Mouse (Mus musculus): Measurements from ENCODE around the gene Sec14l5. TPM values are rescaled to one million over a fixed set of nuclear protein-coding genes. Genes with fewer than 3 reads are reported as not detected.

The Sec14l5 gene
- not detected in 2 replicates for polyA plus RNA-seq (2015; fragmentation: Nextera tagmentation; extraction: Ambion mirVana)

DNA sequence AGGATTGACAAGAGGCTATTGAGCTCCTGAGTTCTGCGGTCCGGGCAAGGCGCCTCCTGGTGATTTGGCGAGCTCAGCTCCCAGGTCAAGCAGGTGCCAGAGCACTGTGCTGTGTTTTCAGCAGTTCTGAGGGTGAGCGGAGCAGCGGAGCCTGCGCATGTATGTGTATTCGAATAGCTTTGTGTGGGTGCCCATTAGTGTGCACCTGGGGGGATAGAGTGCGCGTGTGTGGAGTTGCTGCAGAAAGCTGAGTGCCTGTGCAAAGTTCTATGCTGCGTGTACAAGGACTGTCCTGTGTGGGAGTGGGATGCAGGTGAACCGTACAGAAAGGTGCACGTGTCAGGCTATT lies at the start of gene Sec14l5:
TSS of gene Sec14l5 (plus strand) at position 73 of the 349 bp plus-strand sequence.
- Histone ChIP-seq H3K4me3 (replicated peaks; ENCODE audit: low read depth, low read length) (peak within 1 kb of the TSS; percentile 15), H3K27ac (no peak within 1 kb of the TSS), H3K36me3 (ENCODE audit: insufficient read depth, low read length) (no peaks in the 10 kb centered on the region), H3K27me3 (ENCODE audit: insufficient read depth, low read length) (0 out of 2 replicates have a peak, but pooled peaks cover 4% of the 10 kb centered on the region), H3K4me1 (replicated peaks; ENCODE audit: insufficient read depth, low read length) (peaks cover 9% of the 10 kb centered on the region; the same call in 1 of the 2 replicates), H3K9ac (ENCODE audit: low read depth, low read length) (no peak within 1 kb of the TSS), H3K9me3 (replicated peaks; ENCODE audit: low read length) (no peaks in the 10 kb centered on the region), H3K4me2 (ENCODE audit: low read length) (peak within 1 kb of the TSS; percentile 53)
- WGBS: 15% methylated on average over 13 of the region's 13 CpGs
- DNase-seq (ENCODE audit: low spot score) (no peak), ATAC-seq (replicated peaks; ENCODE audit: low FRiP score, low read depth) (no peak; the same call in 1 of the 2 replicates)
- 0 out of 2 replicates have a peak, but pooled peaks have one; percentile 7 for TF ChIP-seq CTCF (IDR thresholded peaks at IDR 0.05; ENCODE audit: low read depth)

DNA sequence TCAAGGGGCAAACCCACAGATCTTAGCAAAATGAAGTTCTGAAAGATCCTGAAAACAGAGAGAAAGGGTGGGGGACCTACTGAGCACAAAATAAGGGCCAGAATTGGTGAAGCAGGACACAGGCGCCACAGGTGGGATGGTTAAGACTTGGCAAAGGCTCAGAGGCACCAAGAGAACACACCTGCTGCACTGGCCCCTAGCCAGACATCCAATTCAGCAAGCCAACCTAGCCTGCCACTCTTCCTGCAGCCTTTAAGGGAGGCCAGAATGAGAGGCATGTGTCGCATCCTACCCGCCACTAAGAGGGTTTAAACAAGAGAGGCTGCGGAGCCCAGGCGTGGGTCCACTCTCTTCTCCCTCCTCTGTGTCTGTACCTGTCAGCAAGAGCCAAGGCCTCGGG lies 45.9 kb upstream of the Sec14l5 start:
- DNase-seq (ENCODE audit: low spot score): no peak
- no peak overlapping the region for H3K4me3 ChIP-seq (replicated peaks; ENCODE audit: low read depth, low read length)
- ATAC-seq (replicated peaks; ENCODE audit: low FRiP score, low read depth): no peak
- H3K36me3 ChIP-seq (ENCODE audit: insufficient read depth, low read length): no peaks in the 10 kb centered on the region
- no peak overlapping the region for H3K9ac ChIP-seq (ENCODE audit: low read depth, low read length)
- H3K27ac ChIP-seq: no peak overlapping the region
- WGBS: 70% methylated on average over 6 of the region's 6 CpGs
- no peak for TF ChIP-seq CTCF (IDR thresholded peaks at IDR 0.05; ENCODE audit: low read depth)
- no peak overlapping the region for H3K4me2 ChIP-seq (ENCODE audit: low read length)
- no peaks in the 10 kb centered on the region for H3K9me3 ChIP-seq (replicated peaks; ENCODE audit: low read length)
- no peaks in the 10 kb centered on the region for H3K4me1 ChIP-seq (replicated peaks; ENCODE audit: insufficient read depth, low read length)
- no peaks in the 10 kb centered on the region for H3K27me3 ChIP-seq (ENCODE audit: insufficient read depth, low read length)

DNA sequence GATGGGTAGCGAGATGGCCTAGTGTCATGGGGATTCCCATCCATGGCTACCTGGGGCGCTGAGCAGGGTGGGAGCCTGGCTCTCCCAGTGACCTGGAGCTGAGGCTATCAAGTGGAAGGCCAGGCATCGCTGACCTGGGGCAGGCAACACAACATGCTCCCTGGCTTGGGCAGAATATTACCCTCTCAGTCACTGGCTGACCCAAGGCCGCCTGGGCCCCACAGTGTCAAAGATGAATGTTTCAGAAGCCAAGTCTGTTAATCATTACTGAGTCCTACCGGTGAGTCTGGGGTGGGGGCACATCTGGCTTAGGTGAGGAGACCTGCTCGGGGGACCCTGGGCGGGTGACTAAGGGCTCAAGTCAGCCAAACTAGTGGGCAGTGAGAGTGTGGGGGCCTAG lies 37.0 kb upstream of the Sec14l5 start:
- Histone ChIP-seq H3K27ac (no peak overlapping the region), H3K4me3 (replicated peaks; ENCODE audit: low read depth, low read length) (no peak overlapping the region), H3K36me3 (ENCODE audit: insufficient read depth, low read length) (no peaks in the 10 kb centered on the region), H3K9ac (ENCODE audit: low read depth, low read length) (no peak overlapping the region), H3K4me1 (replicated peaks; ENCODE audit: insufficient read depth, low read length) (0 out of 2 replicates have a peak, but pooled peaks cover 3% of the 10 kb centered on the region), H3K9me3 (replicated peaks; ENCODE audit: low read length) (no peaks in the 10 kb centered on the region), H3K4me2 (ENCODE audit: low read length) (no peak overlapping the region), H3K27me3 (ENCODE audit: insufficient read depth, low read length) (no peaks in the 10 kb centered on the region)
- no peak for DNase-seq (ENCODE audit: low spot score)
- ATAC-seq (replicated peaks; ENCODE audit: low FRiP score, low read depth): no peak; the same call in 1 of the 2 replicates
- no peak for TF ChIP-seq CTCF (IDR thresholded peaks at IDR 0.05; ENCODE audit: low read depth)
- 62% methylated on average over 7 of the region's 7 CpGs for WGBS

DNA sequence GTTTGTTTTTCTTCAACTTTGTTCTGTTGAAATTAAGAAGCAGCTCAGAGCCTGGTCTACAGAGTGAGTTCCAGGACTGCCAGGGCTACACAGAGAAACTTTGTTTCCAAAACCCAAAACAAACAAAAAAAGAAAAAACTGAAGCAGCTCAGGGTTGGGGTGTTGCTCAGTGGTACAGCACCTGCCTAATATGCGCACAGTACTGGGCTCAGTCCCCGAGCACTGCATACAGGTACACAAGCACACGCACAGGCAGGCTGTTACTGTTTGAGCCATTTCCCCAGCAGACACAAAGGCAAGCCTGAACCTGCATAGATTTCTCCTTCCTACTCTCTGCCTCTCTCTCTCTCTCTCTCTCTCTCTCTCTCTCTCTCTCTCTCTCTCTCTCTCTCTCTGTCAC lies 35.9 kb upstream of the Sec14l5 start:
- H3K4me1 ChIP-seq (replicated peaks; ENCODE audit: insufficient read depth, low read length): 0 out of 2 replicates have a peak, but pooled peaks cover 3% of the 10 kb centered on the region
- no peak overlapping the region for H3K4me2 ChIP-seq (ENCODE audit: low read length)
- no peaks in the 10 kb centered on the region for H3K9me3 ChIP-seq (replicated peaks; ENCODE audit: low read length)
- no peak for DNase-seq (ENCODE audit: low spot score)
- H3K27ac ChIP-seq: no peak overlapping the region
- no peaks in the 10 kb centered on the region for H3K27me3 ChIP-seq (ENCODE audit: insufficient read depth, low read length)
- H3K4me3 ChIP-seq (replicated peaks; ENCODE audit: low read depth, low read length): no peak overlapping the region
- ATAC-seq (replicated peaks; ENCODE audit: low FRiP score, low read depth): no peak
- WGBS: 92% methylated on average over 3 of the region's 3 CpGs
- TF ChIP-seq CTCF (IDR thresholded peaks at IDR 0.05; ENCODE audit: low read depth): no peak
- no peaks in the 10 kb centered on the region for H3K36me3 ChIP-seq (ENCODE audit: insufficient read depth, low read length)
- H3K9ac ChIP-seq (ENCODE audit: low read depth, low read length): no peak overlapping the region

DNA sequence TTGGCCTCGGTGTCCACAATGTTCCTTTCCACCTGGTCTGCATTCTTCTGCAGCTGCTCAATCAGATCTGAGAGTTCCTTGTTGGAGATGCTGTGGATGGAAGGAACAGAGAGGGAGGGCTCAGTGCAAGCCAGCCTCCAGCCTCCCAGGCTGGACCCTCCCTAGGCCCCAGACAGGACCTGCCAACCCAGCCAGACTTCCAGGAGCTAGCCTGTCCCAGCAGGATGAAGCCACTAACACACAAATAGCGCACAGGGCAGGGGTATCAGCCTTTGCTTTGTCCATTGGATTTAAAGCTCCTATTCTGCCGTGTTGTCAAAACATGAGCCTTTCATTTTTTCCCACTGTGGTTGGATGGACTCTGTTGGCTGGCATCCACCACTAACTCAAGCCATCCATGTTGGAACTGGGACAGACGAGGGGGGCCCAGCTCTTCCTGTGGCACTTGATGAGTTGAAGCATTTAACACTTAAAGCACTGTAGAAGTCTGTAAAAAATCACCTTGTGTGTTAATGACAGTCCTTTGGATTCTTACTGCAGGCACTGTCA lies 33.8 kb upstream of the Sec14l5 start:
- Histone ChIP-seq H3K4me1 (replicated peaks; ENCODE audit: insufficient read depth, low read length) (0 out of 2 replicates have a peak, but pooled peaks cover 3% of the 10 kb centered on the region), H3K27me3 (ENCODE audit: insufficient read depth, low read length) (no peaks in the 10 kb centered on the region), H3K9me3 (replicated peaks; ENCODE audit: low read length) (no peaks in the 10 kb centered on the region), H3K4me2 (ENCODE audit: low read length) (no peak overlapping the region), H3K27ac (no peak overlapping the region), H3K36me3 (ENCODE audit: insufficient read depth, low read length) (no peaks in the 10 kb centered on the region), H3K4me3 (replicated peaks; ENCODE audit: low read depth, low read length) (no peak overlapping the region), H3K9ac (ENCODE audit: low read depth, low read length) (no peak overlapping the region)
- ATAC-seq (replicated peaks; ENCODE audit: low FRiP score, low read depth) (no peak), DNase-seq (ENCODE audit: low spot score) (no peak)
- 67% methylated on average over 4 of the region's 4 CpGs for WGBS
- no peak for TF ChIP-seq CTCF (IDR thresholded peaks at IDR 0.05; ENCODE audit: low read depth)

DNA sequence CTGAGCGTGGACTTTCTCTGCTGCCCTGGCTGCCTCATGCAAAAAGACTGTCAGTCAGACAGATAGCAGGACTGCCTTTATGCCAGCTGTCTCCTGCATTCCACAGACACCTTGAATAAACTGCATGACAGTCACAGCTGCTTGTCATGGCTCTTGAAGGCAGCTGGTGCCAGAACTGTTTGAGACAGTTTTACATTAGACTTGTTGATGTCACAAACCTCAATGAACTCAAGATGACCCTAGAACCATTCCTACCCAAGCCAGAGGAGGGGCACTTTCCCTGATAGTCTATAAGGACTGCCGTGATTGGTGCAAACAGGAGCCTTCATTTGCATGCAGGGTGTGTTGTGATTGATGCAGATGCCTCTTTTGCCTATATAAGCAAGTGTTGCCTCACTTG lies 33.3 kb upstream of the Sec14l5 start:
- ATAC-seq (replicated peaks; ENCODE audit: low FRiP score, low read depth) (no peak), DNase-seq (ENCODE audit: low spot score) (no peak)
- WGBS: 83% methylated on average over 2 of the region's 2 CpGs
- H3K9ac ChIP-seq (ENCODE audit: low read depth, low read length): no peak overlapping the region
- H3K9me3 ChIP-seq (replicated peaks; ENCODE audit: low read length): no peaks in the 10 kb centered on the region
- no peak for TF ChIP-seq CTCF (IDR thresholded peaks at IDR 0.05; ENCODE audit: low read depth)
- 0 out of 2 replicates have a peak, but pooled peaks cover 3% of the 10 kb centered on the region for H3K4me1 ChIP-seq (replicated peaks; ENCODE audit: insufficient read depth, low read length)
- H3K36me3 ChIP-seq (ENCODE audit: insufficient read depth, low read length): no peaks in the 10 kb centered on the region
- no peak overlapping the region for H3K4me3 ChIP-seq (replicated peaks; ENCODE audit: low read depth, low read length)
- H3K27ac ChIP-seq: no peak overlapping the region
- H3K4me2 ChIP-seq (ENCODE audit: low read length): no peak overlapping the region
- H3K27me3 ChIP-seq (ENCODE audit: insufficient read depth, low read length): no peaks in the 10 kb centered on the region

DNA sequence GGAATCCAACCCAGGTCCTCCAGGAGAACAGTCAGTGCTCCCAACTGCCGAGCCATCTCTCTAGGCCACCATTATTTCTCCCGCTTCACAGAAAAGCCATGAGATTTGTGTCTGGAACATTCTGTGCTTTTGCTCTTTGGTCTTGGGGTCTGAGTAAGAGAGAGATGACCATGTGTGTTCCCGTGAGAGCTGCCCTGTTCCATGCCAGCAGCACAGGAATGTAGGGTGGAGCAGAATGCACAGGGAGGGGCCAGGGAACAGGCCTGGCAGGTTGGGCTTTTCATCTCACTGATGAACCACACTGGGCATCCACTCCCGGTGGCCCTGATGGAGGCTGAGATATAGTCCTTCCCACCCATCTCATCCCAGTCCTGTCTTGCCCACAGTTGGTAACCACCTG lies 27.5 kb upstream of the Sec14l5 start:
- ATAC-seq (replicated peaks; ENCODE audit: low FRiP score, low read depth) (peak; percentile 90), DNase-seq (ENCODE audit: low spot score) (peak; percentile 25)
- TF ChIP-seq CTCF (IDR thresholded peaks at IDR 0.05; ENCODE audit: low read depth): no peak
- Histone ChIP-seq H3K36me3 (ENCODE audit: insufficient read depth, low read length) (no peaks in the 10 kb centered on the region), H3K4me3 (replicated peaks; ENCODE audit: low read depth, low read length) (no peak overlapping the region), H3K27ac (no peak overlapping the region), H3K9me3 (replicated peaks; ENCODE audit: low read length) (no peaks in the 10 kb centered on the region), H3K9ac (ENCODE audit: low read depth, low read length) (no peak overlapping the region), H3K4me2 (ENCODE audit: low read length) (no peak overlapping the region), H3K4me1 (replicated peaks; ENCODE audit: insufficient read depth, low read length) (no peaks in the 10 kb centered on the region), H3K27me3 (ENCODE audit: insufficient read depth, low read length) (no peaks in the 10 kb centered on the region)
- 62% methylated on average over 4 of the region's 4 CpGs for WGBS

Measured in kidney, postnatal 0 days (tissue).